Mouse (Mus musculus): ENCODE measurements around the gene Pabpc4l. TPM values are rescaled to one million over a fixed set of nuclear protein-coding genes. Genes with fewer than 3 reads are reported as not detected.
"Not testable (repeated sequence)": the region's sequence is repeated elsewhere in the genome, so short reads cannot be mapped to it uniquely, and the experiment has no call there.

Gene Pabpc4l
- under 1 TPM in 1 of 2 experiments, not detected in 1; 0.25 TPM for total RNA-seq (2021)
- long read RNA-seq, experiment 1, result 0 reads
- long read RNA-seq, experiment 2, result 0 reads

GRCm38 (mm10) chr3:46447481-46448265 is at the start of gene Pabpc4l:
Pabpc4l (minus strand) TSS chr3:46448219.
- DNase-seq, result peak; percentile 18 to 40

- DNase-seq, result no peak
Measured at GRCm38 (mm10) chr3:46490989-46491259, 42.9 kb upstream of the Pabpc4l start.

- no peak for DNase-seq
Measured at GRCm38 (mm10) chr3:46490132-46490988, 42.3 kb upstream of the Pabpc4l start.

- not testable (repeated sequence) for DNase-seq
Measured at GRCm38 (mm10) chr3:46486091-46486490, 38.1 kb upstream of the Pabpc4l start.

- DNase-seq, result no peak
Measured at GRCm38 (mm10) chr3:46448266-46448532, 180 bp upstream of the Pabpc4l start.

GRCm38 (mm10) chr3:46431416-46431815 is 16.6 kb downstream of the Pabpc4l start:
- no peak for DNase-seq

Data from heart, adult 18-20 months (tissue).